Mouse (Mus musculus) CD4-positive helper T cell, adult 2 months (primary cell): ENCODE data around the gene Rabl3.

Source experiments
- DNase-seq: peaks from one replicate; pipeline ENCODE4 v3.0.0-alpha.2; 2012; ENCODE audit warnings: low read depth, missing footprints, low spot score

Rabl3 gene

DNA sequence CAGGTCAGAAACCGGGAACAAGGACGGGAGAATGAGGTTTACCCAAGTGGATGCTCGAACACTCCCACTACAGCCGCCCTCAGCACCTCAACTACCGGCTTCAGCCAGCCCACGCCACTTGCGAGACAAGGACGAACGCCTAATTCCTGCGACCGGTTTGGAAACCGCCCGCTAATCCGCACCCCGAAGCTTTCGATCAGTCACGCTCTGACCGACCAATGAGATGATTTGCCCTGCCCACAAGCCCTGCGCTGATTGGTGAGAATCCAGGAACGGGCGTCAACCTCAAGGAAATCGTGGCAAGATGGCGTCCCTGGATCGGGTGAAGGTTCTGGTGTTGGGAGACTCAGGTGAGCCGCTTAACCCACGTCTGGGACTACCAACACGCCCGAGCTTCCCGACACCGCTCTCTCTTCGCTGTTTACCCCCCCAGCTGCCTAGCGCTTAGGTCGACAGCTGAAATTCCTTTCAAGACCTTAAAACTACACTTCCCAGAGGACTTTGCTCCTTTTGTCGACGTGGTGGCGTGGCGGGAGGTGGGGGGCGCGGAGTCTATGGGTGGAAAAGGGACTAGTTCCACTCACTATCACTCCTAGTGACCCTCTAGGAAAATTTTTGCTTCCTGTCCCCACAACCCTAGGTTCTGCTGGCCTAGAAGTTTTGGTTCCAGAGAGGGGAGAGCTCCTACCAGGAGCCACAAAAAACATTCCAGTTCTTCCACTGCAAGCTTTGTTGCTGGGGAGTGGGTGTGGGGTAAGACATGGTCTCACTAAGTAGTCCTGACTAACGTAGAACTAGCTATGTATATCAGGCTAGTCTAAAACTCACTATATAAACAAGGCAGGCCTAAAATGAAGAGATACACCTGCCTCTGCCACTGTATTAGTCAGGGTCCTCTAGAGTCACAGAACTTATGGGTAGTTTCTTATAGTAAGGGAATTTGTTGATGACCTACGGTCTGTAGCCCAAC lies at the start of gene Rabl3, which contains the start of gene Gtf2e1:
Gene Rabl3, plus strand, starts transcription at position 275 of the 970 bp plus-strand sequence.
Gene Gtf2e1, minus strand, starts transcription at position 179 of the 970 bp plus-strand sequence.
- peak; percentile 98 for DNase-seq

DNA sequence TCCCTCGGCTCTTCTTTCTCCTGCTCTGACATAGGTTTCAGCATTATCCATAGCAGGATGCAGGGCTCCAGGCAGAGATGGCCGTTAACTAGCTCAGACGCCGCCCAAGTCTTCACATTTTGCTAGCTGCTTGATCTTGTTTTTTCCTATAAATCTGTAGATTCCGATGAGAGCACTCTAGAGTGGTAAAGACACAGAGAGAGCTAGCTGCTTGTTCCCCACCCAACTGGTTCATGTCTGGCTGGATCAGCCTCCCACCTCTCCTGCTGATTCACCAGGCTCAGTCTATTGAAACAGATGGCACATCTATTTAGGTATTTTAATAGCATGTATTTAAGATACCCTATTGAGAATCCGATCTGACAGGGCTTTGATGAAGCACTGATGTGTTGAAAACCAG lies 44.7 kb upstream of the Rabl3 start:
- DNase-seq: no peak

DNA sequence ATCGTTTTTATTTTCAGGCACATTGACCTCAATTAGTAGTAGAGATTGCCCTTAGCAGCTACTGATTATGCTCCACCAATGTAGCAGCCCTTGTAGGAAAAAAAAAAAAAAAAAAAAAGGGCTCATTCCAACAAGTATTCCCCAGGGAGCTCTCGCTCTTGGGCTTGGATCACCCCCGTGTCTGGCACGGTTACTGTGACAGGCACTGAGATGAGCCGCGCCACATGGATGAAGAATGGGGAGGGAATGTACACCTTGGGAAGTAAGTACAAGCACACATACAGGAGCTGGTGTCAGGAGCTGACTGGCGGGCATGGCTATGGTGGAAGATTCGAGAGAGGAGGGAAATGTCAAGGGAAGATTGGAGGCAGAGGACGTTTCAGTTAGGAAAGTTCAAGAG lies 41.1 kb upstream of the Rabl3 start:
- DNase-seq: no peak

DNA sequence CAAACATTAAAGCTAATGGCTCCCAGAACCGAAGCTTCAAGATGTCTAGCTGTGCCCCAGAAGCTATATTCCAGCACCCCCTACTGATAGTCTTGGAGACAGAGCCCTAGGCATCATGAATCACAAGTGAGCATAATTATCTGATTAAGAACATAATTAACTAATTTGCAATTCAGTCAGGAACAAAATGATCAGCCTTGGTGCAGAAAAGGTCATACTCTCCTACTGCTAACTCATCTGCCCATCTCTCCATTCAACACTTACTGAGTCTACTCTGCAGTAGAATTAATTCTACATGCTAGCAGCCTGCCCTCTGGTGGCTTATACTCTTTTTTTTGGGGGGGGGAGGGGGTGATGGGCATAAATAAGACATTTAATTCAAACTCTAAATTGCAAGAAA lies 35.2 kb upstream of the Rabl3 start:
- DNase-seq: no peak

DNA sequence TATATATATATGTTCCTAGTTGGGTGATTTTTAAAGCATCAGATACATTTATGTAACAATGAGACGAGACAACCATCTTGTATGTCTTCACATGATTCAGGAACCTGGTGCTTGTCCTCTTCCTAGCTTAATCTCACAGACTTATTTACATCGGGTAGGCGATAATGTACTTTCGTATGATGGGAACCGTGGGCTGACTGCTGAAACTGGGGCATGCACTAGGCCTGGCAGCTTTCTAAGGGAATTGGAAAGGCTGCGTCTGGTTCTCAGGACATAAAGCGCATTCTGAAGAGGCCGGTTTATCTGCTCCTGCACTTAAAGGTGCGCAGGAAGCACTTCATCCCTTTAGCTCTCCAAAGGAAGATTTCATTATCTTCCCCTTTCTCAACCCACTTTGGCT lies 32.9 kb upstream of the Rabl3 start:
- no peak for DNase-seq

DNA sequence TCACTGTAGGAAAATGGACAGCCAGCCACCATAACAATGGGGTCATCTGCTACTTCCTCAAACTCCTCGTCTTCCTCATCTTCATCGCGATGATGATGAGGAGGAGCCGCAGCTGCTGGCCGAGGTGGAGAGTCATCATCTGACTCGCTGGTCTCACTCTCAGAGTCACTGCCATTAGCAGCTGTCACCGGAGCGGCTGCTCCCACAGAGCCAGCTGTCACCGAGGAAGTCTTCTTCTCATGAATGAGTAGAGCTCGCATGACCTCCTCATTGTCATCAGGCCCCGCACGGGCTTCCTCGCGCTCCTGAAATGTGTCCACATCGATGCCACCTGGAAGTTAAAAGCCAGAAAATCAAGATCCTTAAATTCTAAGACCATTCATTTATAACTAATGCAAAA lies 28.2 kb upstream of the Rabl3 start:
- DNase-seq: no peak

DNA sequence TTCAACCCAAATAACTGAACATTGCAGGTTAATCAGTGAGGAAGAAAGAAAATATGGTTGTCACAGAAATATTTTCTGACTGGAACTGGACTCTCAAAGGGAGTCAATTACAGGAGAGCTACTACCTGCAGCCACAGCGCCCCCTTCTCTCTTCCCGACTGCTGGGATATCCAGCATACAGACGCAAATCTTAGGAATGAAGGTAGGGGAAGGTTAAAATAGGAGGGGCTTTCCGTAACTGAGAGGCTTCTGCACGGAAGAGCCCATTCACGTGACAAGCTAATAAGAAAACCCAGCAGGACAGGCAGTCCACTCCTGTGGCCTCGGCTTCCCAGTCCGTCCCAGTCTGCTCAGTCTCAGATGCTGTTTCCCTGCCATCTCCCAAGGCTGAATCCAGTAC lies 25.0 kb upstream of the Rabl3 start:
- no peak for DNase-seq

DNA sequence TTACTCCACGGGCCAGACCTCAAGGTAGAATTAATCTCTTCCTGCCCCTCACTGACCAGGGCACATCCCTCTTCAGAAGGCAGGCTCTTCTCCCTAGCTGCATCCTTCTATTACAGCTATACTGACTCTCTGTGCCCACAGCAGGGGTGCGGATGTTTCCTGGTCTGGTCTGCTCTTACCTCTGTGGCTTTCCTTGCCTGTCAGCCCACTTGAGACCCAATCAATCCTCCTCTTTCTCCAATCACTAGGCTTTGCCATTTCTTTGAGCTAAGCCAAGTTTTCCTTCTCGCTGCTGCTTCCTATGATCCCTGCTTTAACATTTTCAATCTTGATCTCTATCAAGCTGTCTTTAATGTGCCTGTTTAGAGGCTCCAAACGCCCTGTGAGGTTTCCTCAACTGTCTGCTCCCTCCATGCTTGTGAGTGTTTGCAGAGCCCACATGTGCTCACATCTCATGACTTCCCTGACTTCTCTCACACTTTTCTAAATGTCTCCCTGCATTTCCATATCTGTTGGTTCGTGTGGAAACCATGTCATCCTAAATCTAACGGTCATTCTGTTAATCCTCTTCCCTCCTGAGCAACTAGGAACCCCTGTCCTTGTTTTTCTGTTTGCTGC lies 23.2 kb upstream of the Rabl3 start:
- DNase-seq: no peak

DNA sequence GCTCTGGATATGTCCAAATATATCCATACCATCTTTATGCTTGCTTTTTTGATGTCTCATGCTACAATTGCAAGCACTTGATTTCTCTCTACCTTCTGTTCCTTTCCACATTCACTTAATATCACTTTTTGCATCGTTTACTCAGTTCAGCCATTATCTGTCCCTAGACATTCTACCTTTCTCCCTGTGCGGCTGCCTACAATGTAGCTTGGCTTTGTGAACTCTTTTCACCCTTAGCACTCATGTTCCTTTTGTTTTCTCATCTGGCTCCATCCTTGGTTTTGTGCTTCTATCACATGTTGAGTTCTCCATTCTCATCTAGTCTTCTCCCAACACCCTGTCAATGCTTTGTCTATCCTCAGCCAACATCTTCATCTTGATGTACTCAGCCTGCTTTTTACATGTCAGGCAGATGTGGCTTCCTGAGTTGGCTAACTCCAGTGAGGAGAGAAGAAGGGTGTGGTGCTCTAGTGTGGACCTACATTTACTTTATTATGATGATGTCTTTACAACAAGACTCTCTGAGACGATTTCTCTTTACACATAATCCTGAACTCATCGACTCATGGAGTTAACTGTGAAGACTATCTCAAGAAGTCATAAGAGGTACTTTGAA lies 22.0 kb upstream of the Rabl3 start:
- no peak for DNase-seq

DNA sequence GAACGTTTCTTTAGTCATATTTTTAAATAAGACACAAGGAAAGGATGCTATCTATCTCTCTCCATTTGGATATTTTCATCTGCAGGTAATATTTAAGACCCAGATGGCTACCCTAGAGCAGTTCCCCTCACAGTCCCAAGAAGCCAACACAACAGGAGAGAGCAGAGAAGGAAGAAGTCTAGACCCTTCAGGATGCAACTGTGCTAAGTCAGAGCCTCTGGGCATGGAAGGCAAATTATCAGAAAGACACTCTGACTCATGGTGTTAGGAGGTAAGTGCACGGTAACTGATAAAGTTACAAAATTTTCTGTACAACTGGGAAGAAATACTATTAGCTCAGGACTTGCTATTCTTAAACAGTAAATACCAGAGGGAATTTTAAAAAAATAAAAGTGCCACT lies 21.0 kb upstream of the Rabl3 start:
- no peak for DNase-seq

DNA sequence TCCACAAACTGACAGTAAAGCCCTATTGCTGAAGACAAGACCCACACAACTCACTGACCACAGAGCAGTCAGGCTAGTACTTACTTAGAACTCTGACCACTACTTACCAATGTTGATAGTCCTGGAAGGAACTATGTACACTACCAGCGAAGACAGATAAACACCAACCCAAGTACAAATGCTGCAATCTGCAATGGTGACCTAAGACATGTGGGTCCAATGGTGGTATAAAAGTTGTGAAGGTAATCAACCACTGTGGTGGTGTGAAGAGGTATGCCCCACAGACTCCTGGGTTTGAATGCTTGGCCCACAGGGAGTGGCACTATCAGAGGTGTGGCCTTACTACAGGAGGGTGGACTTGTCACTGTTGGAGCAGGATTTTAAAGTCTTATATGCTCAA lies 20.0 kb upstream of the Rabl3 start:
- DNase-seq: no peak

DNA sequence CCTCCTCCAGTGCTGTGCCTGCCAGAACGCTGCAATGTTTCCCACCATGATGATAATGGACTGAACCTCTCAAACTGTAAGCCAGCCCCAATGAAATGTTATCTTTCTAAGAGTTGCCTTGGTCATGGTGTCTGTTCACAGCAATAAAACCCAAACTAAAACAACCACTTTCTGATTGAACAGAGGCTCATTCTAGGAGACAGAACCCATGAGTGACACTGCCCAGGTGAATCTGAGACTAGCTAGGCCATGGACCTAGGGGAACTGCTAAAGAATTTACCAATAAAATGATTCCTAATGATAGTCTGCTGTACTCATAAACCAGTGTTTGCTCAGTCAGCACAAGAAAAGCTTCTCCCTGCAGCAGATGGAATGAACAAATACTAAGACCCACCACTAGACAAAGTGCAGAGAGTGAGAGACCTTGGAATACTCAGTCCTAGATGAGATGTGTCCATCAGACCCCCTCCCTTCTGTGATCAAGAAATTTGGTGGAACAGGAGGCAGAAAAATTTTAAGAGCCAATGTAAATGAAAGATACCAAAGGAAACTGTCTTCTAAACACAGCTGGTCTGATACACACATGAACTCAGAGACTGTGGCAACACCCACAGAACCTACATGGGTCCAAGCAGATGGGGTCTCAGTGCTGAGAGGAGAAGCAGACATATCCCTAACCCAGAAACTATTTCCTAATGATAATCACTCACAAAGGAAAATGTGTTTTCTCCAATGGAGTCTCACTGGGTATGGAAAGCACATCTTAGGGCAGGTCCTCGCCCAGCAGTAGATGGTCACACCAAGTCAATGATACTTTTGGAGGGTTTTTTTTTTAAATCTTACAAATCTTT lies 19.3 kb upstream of the Rabl3 start:
- no peak for DNase-seq

DNA sequence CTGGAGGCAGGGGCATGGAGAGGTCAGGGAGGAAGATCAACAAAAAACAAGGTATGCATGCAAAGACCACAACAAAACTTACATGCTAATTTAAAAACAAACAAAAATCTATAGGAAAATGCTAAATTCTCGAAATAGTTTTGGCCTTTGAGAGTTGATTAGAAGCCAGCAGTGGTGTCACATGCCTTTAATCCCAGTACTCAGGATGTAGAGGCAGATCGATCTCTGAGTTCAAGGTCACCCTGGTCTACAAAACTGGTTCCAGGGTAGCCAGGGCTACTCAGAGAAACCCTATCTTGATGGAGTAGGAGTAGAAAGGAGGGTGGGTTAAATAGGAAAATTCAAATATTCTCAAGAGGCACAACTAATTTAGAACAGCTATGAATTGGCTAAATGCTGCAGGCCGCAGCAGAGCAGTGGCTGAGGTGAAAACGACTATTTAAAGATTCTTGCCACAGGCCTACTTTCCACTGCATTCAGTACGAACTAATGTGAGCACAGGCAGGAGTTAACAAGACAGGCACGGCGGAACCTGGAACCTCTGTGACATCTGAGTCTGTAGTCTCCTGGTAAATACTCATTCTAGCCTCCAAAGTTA lies 17.5 kb upstream of the Rabl3 start:
- DNase-seq: no peak

DNA sequence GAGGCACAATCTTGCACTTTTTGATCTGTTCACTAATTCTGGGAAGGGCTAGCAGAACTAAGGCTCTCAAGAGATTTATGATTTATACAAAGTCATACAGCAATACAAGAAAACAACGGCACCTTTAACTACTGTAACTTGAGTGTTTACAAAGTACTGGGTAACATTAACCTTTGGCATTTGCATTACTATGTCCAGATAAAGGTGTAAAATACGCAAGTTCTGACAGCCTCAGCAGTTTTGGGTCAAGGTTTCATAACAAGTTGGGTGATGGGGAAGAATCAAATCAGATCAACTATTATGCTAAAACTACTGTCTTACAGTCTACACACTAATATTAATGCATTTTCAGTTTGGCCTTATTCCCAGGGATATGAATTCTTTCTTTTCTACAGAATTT lies 14.6 kb upstream of the Rabl3 start:
- no peak for DNase-seq

DNA sequence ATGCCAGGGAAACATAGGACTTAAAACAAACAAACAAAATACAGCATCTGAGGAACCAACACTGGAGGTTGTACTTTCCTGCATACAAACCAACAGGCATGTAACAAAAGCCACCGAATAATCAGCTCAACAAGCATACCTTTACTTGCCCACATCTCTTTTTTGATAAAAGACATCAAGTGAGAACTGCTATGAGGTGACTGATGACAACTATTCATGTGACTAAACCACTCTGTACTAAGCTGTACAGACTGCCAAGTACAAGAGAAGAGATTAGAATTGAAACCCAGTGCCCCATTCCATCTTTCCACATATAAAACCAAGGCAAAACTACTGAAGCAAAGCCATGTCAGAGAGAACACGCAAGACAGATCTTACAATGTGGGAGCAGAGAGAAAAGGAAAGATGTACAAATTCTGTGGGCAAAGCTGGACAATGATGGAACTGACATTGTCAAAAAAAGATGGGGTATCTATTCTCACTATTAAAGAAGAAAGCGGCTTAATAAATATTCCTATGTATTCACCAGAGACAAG lies 12.9 kb upstream of the Rabl3 start:
- no peak for DNase-seq

DNA sequence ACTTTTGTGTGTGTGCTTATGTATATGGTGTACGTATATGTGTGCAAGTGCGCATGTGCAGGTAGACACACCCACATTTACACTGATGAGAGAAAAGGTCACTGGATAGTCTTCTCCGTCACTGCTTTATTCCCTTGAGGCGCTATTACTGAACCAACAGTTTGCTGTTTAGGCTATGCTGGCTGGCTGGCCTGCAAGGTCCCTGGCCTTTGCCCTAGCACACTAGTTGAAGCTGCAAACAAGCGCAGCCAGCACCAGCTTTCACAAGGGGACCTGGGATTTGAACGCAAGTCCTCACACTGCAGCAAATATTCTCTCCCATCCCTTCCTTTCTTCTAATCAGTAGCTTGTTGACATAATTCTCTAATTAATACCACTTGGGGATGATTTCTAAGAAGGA lies 9.5 kb upstream of the Rabl3 start:
- no peak for DNase-seq

DNA sequence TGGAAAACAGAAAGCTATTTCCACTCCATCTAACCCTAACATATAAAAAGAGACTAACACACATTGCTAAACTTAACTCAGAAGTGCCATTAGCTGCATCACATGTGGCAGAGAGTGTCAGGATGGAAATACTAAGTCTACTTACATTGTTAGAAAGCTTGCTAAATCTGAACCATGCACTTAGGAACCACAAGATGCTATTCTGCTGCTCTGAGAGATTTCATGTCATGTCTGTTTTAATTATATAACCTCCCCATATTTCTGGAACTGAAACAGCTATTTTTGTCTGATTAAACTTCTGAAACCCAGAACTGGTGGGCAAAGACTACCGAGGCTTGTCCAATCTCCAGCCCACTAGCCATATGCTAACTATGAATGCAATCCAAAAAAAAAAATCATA lies 7.6 kb upstream of the Rabl3 start:
- no peak for DNase-seq

DNA sequence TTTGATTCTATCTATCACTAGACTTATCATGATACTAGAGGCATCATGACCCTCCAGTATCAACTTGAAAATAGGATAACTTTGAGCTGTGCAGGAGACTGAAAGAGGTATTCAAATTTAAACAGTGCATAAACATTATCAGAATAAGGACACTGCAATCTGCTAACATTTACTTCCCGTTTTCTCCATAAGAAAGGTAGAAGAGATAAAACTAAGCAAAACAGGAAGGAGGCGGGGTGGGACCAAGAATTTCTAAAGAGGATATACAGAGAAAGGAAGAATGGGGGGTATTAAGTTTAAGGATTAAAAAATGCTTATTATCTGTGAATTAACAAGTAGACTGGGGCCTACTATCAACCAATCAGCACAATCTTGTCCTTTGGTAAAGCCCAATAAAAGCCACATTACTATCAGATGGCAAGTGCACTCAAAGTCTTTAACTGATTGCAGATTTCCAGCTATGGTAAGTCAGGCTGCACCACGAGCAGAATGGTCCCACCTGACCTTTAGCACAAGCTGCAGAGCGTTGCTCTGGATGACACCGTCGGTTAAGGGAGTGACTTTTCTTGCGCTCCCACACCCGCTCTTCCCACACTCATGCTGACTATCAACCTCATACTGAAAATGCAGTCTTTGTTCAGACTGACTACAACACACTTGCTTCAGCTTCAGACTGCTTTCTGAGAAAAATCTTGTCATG lies 6.2 kb upstream of the Rabl3 start:
- DNase-seq: no peak

DNA sequence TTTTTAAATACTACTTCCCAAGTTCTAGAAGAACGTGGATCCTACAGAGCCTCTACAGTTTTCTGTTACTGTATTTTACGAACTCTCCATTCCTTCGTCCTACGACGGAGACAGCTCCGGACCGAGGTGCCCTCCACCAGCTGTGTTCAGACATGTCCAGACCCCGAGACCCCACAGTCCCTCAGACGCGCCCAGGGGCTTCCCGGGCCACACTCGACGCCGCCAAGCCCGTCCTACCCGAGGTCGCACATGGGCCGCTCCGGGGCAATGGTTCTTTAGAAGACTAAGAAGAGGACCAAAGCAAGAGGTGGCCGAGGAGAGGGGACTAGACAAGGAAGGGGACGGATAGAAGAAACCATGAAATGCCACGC lies 460 bp upstream of the Rabl3 start:
- no peak for DNase-seq

DNA sequence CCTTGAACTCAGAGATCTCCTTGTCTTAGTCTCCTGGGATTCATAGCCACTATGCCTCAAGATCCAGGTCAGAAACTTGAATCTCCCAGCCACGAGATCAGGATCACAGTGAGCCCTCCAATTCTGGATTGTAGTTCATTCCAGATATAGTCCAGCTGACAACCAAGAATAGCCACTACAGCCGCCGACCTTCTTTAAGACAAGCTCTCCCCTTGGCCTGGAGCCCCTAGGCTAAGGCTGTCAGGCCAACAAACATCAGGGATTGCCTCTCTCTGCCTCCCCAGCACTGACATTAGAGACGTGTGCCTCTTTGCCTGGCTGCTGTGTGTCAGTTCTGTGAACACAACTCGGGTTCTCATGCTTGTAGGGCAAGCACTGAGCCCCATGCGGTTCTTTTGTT lies 1.1 kb downstream of the Rabl3 start:
- DNase-seq: no peak
